Mouse (Mus musculus) liver, embryonic 14.5 days (tissue): Measurements from ENCODE around the gene Spata21. TPM values are rescaled to one million over a fixed set of nuclear protein-coding genes. Genes with fewer than 3 reads are reported as not detected.

Experiments
- ATAC-seq: fragments of 200-750 bp; cut with Nextera tagmentation; 2 replicates; pipeline ENCODE4 v1.8.0; 2017; ENCODE audit warnings: moderate number of reproducible peaks, mild to moderate bottlenecking, moderate library complexity; ENCODE audit not compliant: insufficient read depth
- DNase-seq, 3 experiments: peaks; one replicate each; pipeline ENCODE4 v3.0.0-alpha.2; 2012 to 2013; ENCODE audit warnings: low read depth in 3 of 3, low spot score in 3 of 3
- H3K27ac ChIP-seq: fragments of 300-500 bp; sonication (generic); 2 replicates; pipeline ENCODE4 v1.5.1; 2014; ENCODE audit warnings: moderate library complexity, mild to moderate bottlenecking, control low read depth, inconsistent platforms
- H3K27me3 ChIP-seq: fragments of 300-500 bp; sonication (generic); 2 replicates; pipeline ENCODE4 v1.6.1; 2014; ENCODE audit warnings: mild to moderate bottlenecking, low read length, moderate library complexity; ENCODE audit not compliant: control insufficient read depth, insufficient read depth
- H3K36me3 ChIP-seq: fragments of 300-500 bp; sonication (generic); replicated peaks from 2 replicates; pipeline ENCODE4 v1.6.1; 2014; ENCODE audit warnings: low read depth; ENCODE audit not compliant: control insufficient read depth, insufficient read depth
- H3K4me1 ChIP-seq, 2 experiments: fragments of 200-500 bp in 1 of 2; fragments of 300-500 bp in 1 of 2; sonication (generic) in 1 of 2; replicated peaks; 2 replicates each; pipeline ENCODE4 v1.6.1; 2012 to 2014; ENCODE audit warnings: antibody characterized with exemption in 1 of 2, inconsistent platforms in 1 of 2, low read length in 1 of 2; ENCODE audit not compliant: control insufficient read depth in 2 of 2, insufficient read depth in 2 of 2
- H3K4me2 ChIP-seq: fragments of 300-500 bp; sonication (generic); 2 replicates; pipeline ENCODE4 v1.6.1; 2014; ENCODE audit warnings: low read depth, mild to moderate bottlenecking, control low read depth, moderate library complexity
- H3K4me3 ChIP-seq, 2 experiments: fragments of 200-500 bp in 1 of 2; fragments of 300-500 bp in 1 of 2; sonication (generic) in 1 of 2; 2 replicates each; pipeline ENCODE4 v1.5.1; 2012 to 2014; ENCODE audit warnings: low read depth in 2 of 2, low read length in 2 of 2, mild to moderate bottlenecking in 2 of 2, control low read depth in 1 of 2, inconsistent platforms in 1 of 2, moderate library complexity in 1 of 2; ENCODE audit not compliant: insufficient read depth in 1 of 2
- H3K9ac ChIP-seq: fragments of 300-500 bp; sonication (generic); replicated peaks from 2 replicates; pipeline ENCODE4 v1.6.1; 2014; ENCODE audit warnings: mild to moderate bottlenecking, control low read depth, moderate library complexity
- H3K9me3 ChIP-seq: fragments of 300-500 bp; sonication (generic); 2 replicates; pipeline ENCODE4 v1.6.1; 2016; ENCODE audit warnings: low read length, mixed read lengths; ENCODE audit not compliant: control insufficient read depth
- CTCF ChIP-seq: IDR thresholded peaks from 2 replicates; pipeline ENCODE4 v1.5.1; 2016; ENCODE audit warnings: antibody characterized with exemption, low read depth, control low read depth
- EP300 ChIP-seq: IDR thresholded peaks from 2 replicates; pipeline ENCODE4 v1.6.1; 2016; ENCODE audit warnings: antibody characterized with exemption, low read depth
- WGBS: fragments of 180-500 bp; shearing (Covaris S2); extraction: QIAGEN DNeasy Blood & Tissue Kit; methylation state at CpG from one replicate; pipeline ENCODE4 v1.1.7; 2014; ENCODE audit not compliant: insufficient replicate concordance; 5-methylcytosine and 5-hydroxymethylcytosine counted together
- polyA plus RNA-seq, 2 experiments: library from polyadenylated mRNA; depleted of rRNA in 1 of 2; stranded (reverse) in 1 of 2; unstranded in 1 of 2; fragments of >200 nt; fragmentation: Nextera tagmentation in 1 of 2; extraction: Ambion mirVana in 1 of 2; gene quantifications; 2 replicates each; pipeline versions ENCODE4 v1.2.1 to v1.2.3; 2012 to 2014

The Spata21 gene
- polyA plus RNA-seq, 2 experiments, result not detected

- under 1% methylated on average over 66 of the region's 66 CpGs for WGBS
- Histone ChIP-seq H3K4me1 (peaks cover 12 to 21% of the 10 kb centered on the region in 2 experiments), H3K4me2 (peak overlapping the region; percentile 84), H3K27ac (peak overlapping the region; percentile 50), H3K27me3 (no peaks in the 10 kb centered on the region), H3K9ac (peak overlapping the region; percentile 90), H3K36me3 (no peaks in the 10 kb centered on the region), H3K9me3 (no peaks in the 10 kb centered on the region), H3K4me3 (peak overlapping the region; percentile 77 to 78)
- ATAC-seq, result peak; percentile 77
- peak in 1 of 3 experiments; percentile 51 for DNase-seq
- TF ChIP-seq CTCF, result no peak
- no peak for TF ChIP-seq EP300
Observed at GRCm38 (mm10) chr4:141148009-141148801, 60.1 kb downstream of the Spata21 start.

GRCm38 (mm10) chr4:141149116-141149515, 61.0 kb downstream of the Spata21 start:
- no peak for ATAC-seq
- Histone ChIP-seq H3K4me1 (peaks cover 12 to 21% of the 10 kb centered on the region in 2 experiments), H3K9ac (peak overlapping the region; percentile 90), H3K27ac (no peak overlapping the region; the same call in 1 of the 2 replicates), H3K9me3 (no peaks in the 10 kb centered on the region), H3K27me3 (no peaks in the 10 kb centered on the region), H3K4me2 (peak overlapping the region; percentile 84), H3K36me3 (no peaks in the 10 kb centered on the region), H3K4me3 (peak overlapping the region; percentile 77 to 78)
- WGBS, result 29% methylated on average over 7 of the region's 7 CpGs
- TF ChIP-seq EP300, result no peak
- TF ChIP-seq CTCF, result no peak
- DNase-seq, result no peak

GRCm38 (mm10) chr4:141157485-141157884, 69.4 kb downstream of the Spata21 start:
- Histone ChIP-seq H3K4me3 (no peak overlapping the region), H3K27me3 (no peaks in the 10 kb centered on the region), H3K9me3 (no peaks in the 10 kb centered on the region), H3K4me2 (no peak overlapping the region), H3K4me1 (peaks cover 43 to 50% of the 10 kb centered on the region in 2 experiments), H3K27ac (no peak overlapping the region; the same call in 1 of the 2 replicates), H3K9ac (no peak overlapping the region), H3K36me3 (no peaks in the 10 kb centered on the region)
- WGBS, result 63% methylated on average over 4 of the region's 4 CpGs
- ATAC-seq, result no peak
- DNase-seq, result no peak
- TF ChIP-seq EP300 (no peak), CTCF (no peak)

- Histone ChIP-seq H3K36me3 (no peaks in the 10 kb centered on the region), H3K4me1 (peaks cover 52 to 61% of the 10 kb centered on the region in 2 experiments), H3K9me3 (no peaks in the 10 kb centered on the region), H3K27ac (peak overlapping the region; percentile 79), H3K9ac (peak overlapping the region; percentile 46), H3K27me3 (no peaks in the 10 kb centered on the region), H3K4me3 (peak overlapping the region in 1 of 2 experiments; percentile 26; a peak in 1 of 4 replicates), H3K4me2 (peak overlapping the region; percentile 49)
- TF ChIP-seq CTCF, result no peak
- no peak for TF ChIP-seq EP300
- WGBS, result 71% methylated on average over 2 of the region's 2 CpGs
- DNase-seq, result no peak
- no peak for ATAC-seq
Observed at GRCm38 (mm10) chr4:141158609-141159008, 70.5 kb downstream of the Spata21 start.

- Histone ChIP-seq H3K9me3 (no peaks in the 10 kb centered on the region), H3K27me3 (no peaks in the 10 kb centered on the region), H3K4me3 (peak overlapping the region in 1 of 2 experiments; percentile 26; a peak in 1 of 4 replicates), H3K27ac (peak overlapping the region; percentile 79), H3K36me3 (no peaks in the 10 kb centered on the region; the same call in 1 of the 2 replicates), H3K4me1 (peaks cover 52 to 64% of the 10 kb centered on the region in 2 experiments), H3K4me2 (peak overlapping the region; percentile 49), H3K9ac (peak overlapping the region; percentile 46)
- DNase-seq, result no peak
- WGBS, result 15% methylated on average over 11 of the region's 11 CpGs
- ATAC-seq, result no peak
- peak; percentile 35; the same call in 1 of the 2 replicates for TF ChIP-seq CTCF
- no peak for TF ChIP-seq EP300
Observed at GRCm38 (mm10) chr4:141159093-141159492, 71.0 kb downstream of the Spata21 start.
